Mouse (Mus musculus) thymus, postnatal 0 days (tissue): ENCODE results near the gene Gpx5. TPM values are rescaled to one million over a fixed set of nuclear protein-coding genes. Genes with fewer than 3 reads are reported as not detected.
"Not testable (repeated sequence)": the region's sequence is repeated elsewhere in the genome, so short reads cannot be mapped to it uniquely, and the experiment has no call there.

ENCODE experiments used
- DNase-seq: peaks from one replicate; pipeline ENCODE4 v3.0.0-alpha.2; 2015; ENCODE audit warnings: low spot score
- polyA plus RNA-seq: library from polyadenylated mRNA; unstranded; fragments of >200 nt; fragmentation: Nextera tagmentation; extraction: Ambion mirVana; gene quantifications from 2 replicates; pipeline ENCODE4 v1.2.1, GENCODE M21; 2015

Gpx5 gene
- polyA plus RNA-seq, 1 experiment from 2014 or later: not detected

DNA sequence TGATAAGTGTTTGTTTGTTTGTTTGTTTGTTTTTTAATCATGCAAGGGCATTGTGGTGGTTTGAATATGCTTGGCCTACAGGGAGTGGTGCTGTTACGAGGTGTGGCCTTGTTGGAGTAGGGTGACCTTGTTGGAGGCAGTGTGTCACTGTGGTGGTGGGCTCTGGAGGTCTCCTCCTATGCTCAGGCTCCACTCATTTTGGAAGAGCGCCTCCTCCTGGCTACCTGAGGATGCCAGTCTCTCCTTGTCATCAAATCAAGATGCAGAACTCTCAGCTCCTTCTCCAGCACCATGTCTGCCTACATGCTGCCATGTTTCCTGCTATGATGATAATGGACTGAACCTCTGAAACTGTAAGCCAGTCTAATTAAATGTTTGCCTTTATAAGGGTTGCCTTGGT lies 26.8 kb downstream of the Gpx5 start:
- no peak for DNase-seq

DNA sequence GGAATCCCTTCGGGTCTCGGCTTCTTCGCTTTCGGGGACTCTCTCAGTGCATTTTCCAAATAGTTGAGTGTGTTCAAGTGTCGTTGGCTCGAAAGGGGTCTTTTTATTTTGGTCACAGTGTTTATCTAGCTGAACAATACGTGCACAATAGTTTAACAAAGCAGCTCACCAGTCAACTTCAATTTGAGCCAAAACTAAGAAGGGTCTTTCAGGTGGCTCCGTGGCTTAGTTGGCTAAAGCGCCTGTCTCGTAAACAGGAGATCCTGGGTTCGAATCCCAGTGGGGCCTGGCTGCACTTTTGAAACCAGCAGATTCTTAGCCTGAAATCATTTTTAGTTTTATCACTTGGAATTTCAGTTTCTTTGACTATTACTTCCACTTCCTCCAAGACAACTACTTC lies 28.2 kb downstream of the Gpx5 start:
- peak; percentile 40 for DNase-seq

DNA sequence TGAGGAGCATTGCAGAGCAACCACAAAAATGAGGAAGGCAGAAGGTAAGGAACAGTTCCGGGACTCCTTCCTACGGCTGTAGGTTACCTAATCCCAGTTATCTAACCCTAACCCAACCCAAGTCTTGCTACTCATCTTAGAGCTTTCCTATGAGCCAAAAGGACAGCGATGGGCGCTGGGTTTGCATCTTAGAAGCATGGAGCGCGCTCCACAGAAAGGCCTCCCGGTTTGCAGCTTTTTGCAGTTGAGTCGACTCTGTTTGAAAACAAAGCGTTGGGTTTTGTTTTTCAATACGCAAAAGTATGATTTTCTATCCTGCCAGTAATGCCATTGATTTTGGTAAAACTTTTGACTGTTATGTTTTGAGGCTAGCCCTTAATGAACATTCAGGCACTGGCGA lies 28.6 kb downstream of the Gpx5 start:
- DNase-seq: no peak

DNA sequence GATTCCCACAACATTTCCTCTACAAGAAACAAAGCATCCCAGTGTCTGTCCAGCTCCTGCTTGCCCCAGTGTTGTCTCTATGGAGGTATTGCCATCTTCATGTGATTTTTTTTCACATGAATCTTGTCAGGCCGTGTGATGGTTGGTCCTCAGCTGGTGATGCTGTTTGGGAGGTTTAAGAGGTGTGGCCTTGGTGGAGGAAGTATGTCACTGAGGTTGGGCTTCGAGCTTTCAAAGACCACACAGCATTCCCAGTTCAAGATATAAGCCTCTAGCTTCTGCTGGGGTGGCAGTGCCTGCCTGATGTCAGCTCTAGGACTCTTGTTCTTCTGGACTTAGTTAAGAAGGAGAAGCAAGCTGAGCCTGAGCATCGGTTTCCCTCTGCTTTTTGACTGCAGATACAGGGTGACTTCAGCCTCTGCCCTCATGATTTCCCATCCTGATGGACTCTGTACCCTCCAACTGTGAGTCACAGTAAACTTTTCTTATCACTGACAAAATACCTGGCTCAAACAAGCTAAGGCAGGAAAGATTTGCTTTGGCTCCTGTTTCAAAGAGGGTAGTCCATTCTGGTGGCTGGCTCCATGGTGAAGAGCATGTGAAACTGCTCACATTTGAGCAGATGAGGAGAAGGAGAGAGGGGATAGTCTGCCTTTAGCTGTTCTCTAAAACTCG lies 29.6 kb downstream of the Gpx5 start:
- DNase-seq: no peak

DNA sequence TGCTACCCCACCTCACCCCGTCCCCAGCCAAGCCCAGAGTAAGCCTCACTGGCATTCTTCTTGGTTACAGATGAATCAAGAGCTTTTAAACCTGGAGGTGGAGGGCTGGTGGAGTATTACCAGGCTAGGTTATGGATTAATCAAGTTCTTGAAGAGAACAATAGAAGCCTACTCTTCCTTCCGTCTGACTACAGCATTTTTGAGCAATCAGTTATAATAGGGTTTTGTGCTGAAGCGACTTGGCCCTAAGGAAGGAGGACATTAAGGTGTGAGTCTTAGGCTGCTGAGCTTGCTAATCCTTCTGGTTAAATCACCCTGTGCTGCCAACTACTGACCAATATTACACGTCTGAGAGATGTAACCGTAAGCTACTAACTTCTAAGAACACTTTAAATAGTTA lies 32.2 kb downstream of the Gpx5 start:
- no peak for DNase-seq

DNA sequence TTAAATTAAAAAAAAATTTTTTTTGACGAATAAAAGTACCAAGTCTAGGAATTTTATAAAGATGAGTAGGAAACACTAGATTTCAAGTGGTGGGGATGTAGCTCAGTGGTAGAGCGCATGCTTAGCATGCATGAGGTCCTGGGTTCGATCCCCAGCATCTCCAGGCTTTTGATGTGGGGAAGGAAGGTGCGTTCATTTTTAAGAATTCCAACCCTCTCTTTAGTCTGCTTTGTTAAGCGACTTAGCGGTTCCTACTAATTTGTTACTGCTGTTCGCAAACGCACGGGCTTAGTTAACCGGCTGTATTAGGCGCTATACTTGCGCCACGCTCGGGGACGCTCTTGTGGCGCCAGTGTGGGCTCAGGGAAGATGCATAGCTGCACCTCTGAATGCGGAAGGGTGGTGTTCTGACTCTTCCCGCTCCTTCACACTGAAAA lies 32.8 kb downstream of the Gpx5 start:
- DNase-seq: peak; percentile 31

DNA sequence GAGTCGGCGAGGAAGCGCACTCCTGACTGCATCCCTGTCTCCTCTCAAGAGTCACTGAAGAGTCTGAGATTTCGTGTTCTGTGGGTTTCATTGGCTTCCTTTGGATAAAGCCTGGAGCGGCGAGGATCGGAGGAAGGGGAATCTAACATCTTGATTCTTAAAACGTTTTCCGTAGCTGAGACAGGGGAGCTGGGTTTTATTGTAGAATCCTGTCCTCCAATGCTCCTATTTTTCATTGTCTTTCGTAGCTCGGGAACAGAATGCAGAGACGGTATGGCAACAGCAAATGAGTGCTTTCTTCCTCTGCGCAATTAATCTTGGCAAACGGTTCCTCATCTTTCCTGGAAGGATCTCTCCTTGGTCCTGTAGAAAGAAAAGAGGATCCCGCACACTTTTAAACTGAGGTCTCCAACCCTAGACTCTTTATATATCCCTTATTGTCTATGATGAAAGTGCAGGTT lies 33.3 kb downstream of the Gpx5 start:
- no peak for DNase-seq

DNA sequence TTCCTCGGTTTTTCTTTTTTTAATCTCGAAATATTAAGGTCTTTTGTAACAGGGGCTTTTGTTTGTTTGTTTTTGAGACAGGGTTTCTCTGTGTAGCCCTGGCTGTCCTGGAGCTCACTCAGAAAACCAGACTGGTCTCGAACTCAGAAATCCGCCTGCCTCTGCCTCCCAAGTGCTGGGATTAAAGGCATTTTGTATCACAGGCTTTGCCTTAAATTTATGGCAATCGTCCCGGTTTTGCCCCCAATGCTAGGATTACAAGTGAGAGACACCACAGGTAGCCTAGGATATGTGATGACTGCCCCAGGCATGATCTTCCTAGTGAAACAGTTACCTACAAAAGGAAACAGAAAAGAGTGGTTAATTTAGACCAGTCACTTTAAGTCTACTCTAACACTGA lies 34.0 kb downstream of the Gpx5 start:
- no peak for DNase-seq

DNA sequence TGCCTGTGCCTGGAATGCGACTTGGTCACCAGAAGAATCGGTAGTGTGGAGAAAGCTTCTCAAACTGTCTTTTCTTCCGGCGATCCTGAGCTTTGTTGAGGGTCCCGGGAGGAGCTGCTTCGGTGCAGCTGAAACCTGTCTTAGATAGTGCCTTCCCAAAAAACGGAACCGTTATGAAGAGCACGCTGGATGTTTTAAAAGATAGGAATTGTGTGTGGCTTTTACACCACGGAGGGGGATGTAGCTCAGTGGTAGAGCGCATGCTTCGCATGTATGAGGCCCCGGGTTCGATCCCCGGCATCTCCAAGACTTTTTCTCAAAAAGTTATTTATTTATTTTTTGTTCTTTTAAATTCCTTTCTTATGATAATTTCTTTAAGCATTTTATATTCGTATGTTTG lies 38.5 kb downstream of the Gpx5 start:
- no peak for DNase-seq

DNA sequence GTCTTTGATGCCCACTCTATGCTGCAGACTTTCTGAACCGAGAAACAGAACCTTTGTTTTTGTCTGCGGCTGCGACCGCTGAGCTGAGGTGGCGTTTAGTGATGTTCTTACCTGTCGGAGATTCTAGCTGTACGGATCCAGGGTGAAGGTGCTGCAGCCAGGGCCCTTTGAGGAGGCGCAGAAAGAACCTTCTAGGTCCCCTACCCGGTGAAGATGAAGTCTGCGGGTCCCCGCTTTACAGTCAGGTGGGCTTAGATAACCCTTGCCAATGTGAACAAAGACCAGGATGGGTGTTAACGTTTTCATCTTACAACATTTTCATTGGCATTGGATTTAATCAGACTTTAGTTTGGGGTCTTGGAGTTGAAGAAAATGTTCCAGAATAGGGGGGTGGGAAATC lies 39.0 kb downstream of the Gpx5 start:
- DNase-seq: no peak

DNA sequence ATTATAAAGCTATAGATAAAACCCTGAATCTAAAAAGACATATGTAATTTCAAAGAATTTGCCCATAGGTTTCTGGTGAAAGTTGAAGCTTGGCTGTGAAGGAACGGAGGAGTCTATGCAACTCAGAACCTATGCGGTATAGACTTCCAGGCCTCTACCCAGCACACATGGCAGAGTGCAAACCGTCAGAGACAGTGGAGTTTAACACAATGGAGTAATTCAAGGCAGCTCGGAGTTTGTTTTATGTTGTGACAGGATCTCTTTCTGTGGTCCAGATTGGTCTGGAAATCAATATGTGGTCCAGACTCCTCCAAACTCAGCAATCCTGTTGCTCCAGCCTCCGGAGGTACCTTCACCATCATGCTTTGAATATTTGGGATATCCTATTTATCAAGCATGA lies 39.5 kb downstream of the Gpx5 start:
- no peak for DNase-seq

DNA sequence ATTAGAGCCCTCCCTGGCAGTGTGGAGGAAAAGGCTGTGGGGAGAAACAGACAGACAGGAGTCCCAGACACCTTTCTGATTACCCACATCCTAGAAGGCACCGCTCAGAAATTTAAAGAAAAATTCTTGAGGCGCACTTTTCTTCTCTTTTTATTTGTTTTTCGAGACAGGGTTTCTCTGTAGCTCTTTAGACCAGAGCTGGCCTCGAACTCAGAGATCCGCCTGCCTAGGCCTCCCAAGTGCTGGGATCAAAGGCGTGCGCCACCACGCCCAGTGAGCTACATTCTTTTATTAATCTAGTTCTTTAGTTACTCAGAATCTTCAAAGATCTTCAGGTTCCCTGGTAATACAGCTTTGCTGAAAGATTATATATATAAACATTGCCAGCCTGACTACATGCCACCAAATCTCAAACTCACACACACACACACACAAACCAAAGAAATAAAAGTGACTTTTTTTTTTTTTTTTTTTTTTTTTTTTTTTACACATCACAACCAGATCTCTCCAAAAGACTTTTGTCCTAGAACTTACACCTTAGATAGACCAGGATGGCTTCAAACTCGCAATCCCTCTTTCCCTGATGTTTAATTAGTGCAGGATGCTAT lies 42.4 kb downstream of the Gpx5 start:
- DNase-seq: no peak

DNA sequence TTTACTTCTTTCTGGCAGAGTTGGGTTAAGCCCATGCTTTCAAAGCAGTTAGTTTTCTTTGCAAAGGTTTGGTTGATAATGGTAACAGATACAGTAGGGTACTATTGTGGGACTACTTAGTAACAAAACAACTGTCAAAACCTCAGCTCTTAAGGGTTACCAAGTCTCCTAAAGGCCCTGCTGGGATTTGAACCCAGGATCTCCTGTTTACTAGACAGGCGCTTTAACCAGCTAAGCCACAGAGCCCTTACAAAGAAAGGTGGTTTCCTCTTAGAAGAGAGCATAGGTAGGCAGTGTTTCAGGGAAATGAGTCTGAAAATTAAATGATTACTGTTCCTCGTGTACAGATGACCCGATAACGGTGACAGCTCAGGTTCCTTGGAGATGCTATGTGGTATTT lies 43.5 kb downstream of the Gpx5 start:
- no peak for DNase-seq

DNA sequence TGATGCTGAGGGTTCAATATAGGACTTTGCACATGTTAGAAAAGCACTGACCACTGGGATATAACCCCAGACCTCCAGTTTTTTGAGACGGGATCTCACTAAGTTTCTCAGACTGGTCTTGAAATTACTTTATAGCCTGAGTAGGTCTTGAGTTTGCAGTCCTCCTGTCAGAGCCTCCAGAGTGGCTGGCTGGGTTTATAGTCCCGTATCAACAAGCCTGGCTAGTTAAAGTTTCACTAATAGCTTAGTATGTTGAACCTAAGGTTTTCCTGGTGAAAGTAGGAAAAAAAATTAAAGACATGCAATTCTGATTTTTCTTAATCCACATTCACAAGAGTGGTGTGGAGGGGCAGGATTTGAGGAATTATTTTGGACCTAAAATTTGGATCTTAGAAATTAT lies 46.3 kb downstream of the Gpx5 start:
- DNase-seq: no peak

DNA sequence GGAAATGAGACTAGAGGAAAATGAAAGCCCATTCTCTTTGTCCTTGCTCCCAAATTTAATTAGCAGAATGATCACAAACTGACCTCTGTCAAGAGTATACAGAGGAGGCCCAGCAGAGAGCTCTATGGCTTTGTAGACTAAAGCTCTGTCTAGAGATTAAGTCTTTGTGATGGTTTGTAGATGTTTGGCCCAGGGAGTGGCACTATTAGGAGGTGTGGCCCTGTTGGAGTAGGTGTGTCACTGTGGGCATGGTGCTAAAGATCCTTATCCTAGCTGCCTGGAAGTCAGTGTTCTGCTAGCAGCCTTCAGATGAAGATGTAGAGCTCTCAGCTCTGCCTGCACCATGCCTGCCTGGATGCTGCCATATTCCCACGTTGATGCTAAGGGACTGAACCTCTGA lies 47.6 kb downstream of the Gpx5 start:
- not testable (repeated sequence) for DNase-seq

DNA sequence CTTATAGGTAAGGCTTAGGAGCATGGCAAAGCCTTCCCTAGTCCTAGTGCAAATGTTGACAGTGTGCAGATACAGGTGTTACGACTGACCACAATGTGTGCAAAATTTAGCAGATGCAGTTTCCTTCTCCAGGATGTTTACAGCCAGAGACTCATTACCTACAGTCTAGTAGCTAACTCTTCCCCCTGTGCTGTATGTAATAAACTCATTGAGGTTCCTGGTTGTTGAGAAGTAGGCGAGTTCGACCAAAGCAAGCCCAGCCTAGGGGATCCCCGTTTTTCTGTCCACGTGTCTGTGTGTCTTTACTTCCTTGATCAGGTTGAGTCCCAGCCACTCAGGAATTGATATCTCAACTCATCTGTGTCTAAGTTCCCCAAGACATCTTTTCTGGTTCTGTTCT lies 48.4 kb downstream of the Gpx5 start:
- no peak for DNase-seq

DNA sequence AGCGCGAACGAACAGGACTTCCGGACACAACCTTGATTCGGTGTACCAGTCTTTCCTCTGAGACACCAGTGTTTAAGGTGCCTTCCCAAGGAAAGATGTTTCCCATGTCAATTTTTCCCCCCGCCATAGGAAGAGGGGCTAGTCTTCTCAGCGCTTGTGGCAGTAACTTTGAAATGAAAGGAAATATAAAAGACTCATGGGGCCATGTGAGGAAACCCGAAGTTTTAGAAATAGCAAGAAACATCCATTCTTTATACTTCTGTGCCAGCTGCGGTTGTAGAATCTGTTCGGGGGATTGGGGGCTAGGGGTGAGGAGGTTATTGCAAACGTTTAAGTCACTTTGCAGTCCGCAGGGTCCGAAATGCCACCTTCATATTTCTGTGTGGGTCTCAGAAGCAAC lies 49.3 kb downstream of the Gpx5 start:
- DNase-seq: no peak

DNA sequence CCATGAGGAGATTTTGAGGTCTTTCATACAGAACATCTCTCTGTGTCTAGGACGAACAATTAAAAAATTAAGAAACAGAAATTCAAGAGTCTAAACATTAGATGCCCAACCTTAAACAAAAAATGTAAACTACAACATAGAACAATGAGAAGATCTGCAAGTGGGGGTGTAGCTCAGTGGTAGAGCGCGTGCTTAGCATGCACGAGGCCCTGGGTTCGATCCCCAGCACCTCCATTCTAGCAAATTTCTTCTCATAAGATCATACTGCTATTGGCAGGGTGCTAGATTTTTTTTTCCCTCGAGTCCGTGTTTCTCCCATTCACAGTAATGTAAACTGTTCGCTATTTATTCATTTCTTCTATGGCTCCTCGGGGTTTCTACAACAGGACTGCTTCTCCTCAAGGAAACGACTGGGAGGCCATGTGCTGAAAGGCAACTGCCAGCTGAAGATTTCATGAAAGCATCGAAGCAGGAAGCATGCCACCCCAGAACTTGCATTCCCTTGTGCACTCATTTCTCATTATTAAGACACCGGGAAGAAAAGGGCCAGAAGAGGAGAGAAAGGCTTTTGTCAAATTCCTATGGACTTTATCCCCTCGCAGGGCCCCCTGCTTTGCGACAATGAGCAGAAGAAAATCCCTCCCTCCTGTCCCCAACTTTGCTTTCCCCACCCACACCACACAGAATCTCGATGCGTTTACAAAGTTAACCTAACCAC lies 50.0 kb downstream of the Gpx5 start:
- peak; percentile 40 for DNase-seq

DNA sequence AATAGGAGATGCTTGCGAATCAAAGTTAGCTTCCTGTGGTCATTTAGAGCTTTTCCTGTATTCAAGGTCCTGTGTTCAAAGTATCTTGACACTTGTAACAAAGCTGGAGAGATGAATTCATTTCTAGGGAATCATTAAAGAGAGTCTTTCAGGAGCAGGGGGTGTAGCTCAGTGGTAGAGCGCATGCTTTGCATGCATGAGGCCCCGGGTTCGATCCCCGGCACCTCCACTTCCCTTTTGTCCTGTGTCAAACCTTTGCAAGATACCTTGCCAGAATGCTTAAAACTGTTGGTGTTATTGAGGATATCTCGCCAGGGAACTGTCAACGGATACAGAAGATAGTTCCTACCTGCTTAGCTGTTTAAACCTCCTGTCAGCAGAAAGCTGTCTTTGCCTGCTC lies 51.7 kb downstream of the Gpx5 start:
- peak; percentile 32 for DNase-seq

DNA sequence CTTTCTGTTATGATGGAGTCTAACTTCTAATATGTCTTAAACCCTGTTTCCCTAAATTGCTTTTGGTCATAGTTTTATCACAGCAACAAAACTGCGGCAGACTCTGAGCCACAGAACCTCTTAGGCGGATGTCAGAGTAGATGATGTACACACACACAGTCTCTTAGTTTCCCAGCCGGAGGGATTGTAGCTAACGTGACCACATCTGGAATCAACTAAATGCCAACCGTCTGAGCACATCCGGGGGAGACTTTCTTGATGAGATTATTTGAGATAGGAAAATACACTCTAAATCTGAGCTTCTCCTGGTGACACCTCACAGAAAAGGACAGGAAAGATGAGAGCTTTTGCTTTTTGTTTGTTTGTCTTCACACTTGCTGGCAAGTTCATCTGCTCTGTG lies 55.4 kb downstream of the Gpx5 start:
- no peak for DNase-seq

DNA sequence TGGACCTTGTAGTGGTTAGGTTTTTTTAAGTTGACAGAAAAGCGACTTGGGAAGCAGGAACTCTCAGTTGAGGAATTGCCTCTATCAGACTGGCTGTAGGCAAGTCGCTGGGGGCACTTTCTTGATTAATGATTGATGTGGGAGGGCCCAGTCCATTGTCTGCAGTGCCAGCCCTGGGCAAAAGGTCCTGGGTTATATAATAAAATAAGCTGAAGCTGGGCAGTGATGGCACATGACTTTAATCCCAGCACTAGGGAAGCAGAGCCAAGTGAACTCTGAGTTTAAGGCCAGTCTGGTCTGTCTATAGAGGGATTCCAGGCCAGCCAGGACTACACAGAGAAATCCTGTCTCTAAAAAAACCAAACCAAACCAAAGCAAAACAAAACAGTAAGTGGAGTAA lies 55.8 kb downstream of the Gpx5 start:
- DNase-seq: no peak
